Mouse (Mus musculus) ES-CJ7 (cell line): ENCODE measurements around the gene Ntn4.
A peak's percentile ranks its signal among the peaks of the same experiment; 100 is the strongest.
"Not testable (repeated sequence)": the region's sequence is repeated elsewhere in the genome, so short reads cannot be mapped to it uniquely, and the experiment has no call there.

Source experiments
- DNase-seq: peaks from one replicate; pipeline ENCODE4 v3.0.0; 2011; ENCODE audit warnings: low read depth, low spot score

Gene Ntn4

DNA sequence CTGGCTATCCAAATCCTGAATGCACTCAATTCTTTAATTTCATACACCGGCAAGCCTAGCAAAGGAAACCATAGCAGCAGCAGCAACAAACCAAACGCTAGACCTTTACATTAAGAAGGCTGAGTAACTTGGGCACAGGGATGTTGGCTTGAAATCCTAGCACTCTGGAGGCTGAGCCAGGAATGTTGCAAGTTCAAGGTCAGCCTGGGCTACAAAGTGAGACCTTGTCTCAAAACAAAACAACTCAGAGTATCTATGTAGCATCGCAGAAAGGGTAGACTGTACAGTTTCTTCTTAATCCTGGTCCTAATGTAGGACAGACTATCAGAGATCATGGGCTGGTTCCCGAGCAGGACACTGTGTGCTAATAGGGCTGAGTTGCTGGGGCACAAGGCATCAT, 43.4 kb downstream of the Ntn4 start:
- DNase-seq = no peak

DNA sequence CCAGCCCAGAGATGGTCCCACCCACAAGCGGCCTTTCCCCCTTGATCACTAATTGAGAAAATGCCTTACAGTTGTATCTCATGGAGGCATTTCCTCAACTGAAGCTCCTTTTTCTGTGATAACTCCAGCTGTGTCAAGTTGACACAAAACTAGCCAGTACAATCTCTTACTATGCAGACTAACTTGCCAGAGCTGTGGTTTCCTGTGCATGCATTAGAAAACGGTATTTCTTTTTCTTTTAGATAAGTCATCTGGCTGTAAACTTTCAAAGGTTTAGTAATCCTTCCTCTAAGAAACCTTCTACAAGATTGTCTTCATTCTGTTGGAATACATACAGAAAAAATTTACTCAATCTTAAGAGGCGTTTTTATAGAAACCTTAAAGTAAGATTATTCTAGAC, 44.9 kb downstream of the Ntn4 start:
- not testable (repeated sequence) for DNase-seq

DNA sequence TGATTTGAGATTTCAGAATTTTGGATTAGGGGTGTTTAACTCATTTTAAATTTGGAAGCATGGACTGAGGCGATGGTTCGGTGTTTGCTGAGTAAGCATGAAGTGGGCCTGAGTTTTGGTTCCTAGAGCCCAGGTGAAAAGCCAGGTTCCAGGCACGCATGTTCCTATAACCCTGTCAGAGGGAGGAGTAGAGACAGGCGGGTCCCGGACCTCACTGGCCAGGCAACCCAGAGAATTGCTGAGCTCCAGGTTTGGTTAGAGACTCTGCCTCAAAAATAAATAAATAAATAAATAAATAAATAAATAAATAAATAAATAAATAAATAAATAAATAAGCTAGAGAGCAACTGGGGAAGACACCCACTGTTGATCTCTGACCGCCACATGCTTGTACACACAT, 46.1 kb downstream of the Ntn4 start:
- DNase-seq = no peak

DNA sequence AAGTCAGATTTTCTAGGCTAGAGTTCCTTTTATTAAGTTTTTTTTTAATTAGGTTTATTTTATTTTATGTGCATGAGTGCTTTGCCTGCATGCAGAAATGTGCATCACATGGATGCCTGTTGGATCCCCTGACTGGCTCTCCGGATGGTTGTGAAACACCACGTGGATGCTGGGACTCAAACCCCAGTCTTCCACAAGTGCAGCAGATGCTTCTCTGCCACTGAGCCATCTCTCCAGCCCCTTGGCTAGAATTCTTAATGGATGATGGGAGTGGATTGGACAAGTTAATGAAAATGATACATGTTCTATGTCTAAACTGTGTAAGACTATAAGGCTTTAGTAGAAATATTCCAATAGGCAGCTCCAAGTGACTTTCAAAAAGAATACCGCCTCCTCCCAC, 47.3 kb downstream of the Ntn4 start:
- no peak for DNase-seq

DNA sequence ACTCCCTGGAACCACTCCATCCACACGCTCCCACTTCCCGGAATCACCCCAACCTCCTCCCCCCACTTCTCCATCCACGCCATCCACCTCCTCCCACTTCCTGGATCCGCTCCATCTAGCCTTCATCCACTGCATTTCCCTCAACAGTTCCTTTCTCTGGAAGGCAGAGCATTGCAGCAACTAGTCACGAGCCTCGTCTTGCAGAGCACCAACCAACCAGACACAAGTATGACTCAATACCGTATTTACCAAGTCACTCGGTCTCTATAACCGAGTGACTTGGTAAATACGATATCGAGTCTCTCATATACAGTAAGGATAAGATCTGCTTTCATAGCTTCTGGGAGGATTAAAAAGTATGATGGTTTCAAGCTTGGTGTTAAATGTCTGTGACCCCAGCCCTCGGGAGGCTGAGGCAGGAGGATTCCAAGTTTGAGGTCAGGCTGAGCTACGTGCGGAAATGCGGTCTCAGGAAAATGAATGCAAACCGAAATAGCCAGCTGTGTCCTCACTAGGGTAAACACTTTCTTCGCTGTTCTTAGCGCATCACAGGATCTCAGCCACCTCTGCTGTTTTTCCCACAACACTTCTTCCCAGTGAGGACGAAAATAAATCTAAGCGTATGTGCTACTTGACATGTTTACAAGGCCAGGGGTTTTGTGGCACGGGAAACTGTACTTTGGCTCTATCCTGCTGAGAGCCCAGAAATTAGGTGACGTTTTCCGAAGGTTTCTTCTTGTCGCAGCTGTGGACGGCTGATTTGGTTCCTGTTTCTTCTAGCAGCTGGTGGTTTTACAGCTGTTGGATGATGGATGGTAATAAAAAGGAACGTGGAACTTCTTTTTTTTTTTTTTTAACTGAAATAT, 48.1 kb downstream of the Ntn4 start:
- no peak for DNase-seq

DNA sequence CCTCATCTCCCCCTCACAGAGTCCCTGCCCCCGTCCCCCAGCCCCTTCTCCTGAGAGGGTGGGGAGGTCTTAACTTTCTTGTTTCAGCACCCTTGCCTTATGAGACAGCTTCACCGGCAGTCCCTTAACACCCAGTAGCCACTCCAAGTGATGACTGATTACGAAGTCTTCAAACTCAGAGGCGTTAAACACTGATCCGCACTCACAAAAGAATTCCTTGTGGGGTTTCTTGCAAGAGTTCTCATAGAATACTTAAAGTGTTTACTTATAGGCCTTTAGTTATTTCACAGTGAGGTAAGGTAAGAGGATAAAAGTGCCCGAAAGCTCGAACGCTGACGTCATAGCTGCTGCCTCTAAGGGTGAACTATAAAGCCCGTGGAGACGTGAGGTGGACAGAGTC, 50.9 kb downstream of the Ntn4 start:
- DNase-seq = no peak

DNA sequence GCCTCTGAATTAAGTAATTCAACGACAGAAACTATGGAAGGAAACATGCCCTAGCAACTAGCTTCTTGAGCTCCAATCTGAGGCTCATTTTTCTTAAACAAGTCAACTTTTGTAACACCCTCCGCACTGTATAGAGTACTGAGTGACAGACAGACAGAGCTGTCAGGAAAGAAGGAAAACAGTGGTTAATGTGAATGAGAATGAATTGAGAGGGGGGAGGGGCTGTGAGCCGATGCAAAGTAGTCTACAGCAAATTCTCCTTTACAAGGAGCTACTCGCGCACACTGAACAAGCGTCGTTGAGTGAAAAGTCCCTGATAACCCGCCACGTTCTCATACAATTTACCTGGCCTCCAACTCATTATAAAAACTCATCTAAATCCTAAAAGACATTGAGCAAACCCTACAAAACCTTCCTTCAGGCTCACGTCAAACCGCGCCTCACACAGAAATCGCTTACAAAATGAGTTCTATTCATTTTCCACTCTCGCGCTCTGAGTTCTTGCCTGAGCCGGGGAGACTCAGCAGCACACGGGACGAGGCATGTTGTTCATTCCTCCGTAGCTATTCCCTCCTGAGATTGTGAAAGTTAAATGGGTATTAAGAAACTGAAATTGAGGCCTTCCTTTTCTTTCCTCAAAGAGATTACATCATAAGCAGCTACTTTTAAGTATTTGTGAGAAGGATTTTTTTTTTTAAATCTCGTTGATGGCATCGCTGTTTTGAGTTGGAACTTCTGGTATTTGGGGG, 54.7 kb downstream of the Ntn4 start:
- no peak for DNase-seq

DNA sequence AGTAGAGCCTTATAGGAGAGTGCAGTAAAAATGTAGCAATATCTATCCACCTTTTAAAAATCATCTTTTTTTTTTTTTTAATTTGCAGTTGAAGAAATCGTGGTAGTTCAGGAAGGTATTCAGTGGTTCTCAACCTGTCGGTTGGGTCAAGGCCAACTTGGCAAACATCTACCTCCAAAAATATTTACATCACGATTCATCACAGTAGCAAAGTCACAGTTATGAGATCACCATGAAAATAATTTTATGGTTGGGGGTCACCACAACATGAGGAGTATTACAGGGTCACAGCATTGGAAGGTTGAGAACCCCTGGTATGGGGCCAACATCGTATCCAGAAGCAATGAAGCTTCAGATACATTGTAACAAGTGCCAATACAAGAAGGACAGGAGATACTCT, 55.5 kb downstream of the Ntn4 start:
- DNase-seq = no peak

DNA sequence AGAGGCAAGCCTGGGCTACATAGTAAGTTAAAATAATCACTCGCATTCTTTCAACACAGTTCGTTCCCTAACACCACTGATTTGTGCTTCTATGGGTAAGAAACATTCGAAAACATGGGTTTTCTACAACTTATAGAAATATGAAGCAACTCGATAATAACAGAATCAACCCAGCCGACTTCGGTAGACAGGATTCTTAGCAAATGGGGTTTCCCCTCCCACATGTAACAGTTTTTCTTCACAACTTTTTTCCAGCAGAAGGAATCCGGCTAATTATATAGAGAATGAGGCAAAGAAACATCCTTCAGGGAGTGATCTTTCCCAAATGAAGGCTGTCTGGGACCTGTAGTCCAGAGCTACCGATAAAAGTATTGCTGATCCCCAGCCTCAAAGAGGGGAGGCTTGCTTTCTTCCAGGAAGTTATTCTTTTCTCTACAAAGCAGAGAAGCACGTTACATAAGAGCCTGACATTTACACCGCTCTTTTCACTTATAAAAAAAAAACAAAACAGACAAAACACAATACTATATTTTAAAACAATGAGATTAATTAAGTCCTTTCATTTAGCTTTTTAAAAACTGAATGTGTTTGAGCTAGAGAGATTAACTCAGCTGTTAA, 57.5 kb downstream of the Ntn4 start:
- no peak for DNase-seq

DNA sequence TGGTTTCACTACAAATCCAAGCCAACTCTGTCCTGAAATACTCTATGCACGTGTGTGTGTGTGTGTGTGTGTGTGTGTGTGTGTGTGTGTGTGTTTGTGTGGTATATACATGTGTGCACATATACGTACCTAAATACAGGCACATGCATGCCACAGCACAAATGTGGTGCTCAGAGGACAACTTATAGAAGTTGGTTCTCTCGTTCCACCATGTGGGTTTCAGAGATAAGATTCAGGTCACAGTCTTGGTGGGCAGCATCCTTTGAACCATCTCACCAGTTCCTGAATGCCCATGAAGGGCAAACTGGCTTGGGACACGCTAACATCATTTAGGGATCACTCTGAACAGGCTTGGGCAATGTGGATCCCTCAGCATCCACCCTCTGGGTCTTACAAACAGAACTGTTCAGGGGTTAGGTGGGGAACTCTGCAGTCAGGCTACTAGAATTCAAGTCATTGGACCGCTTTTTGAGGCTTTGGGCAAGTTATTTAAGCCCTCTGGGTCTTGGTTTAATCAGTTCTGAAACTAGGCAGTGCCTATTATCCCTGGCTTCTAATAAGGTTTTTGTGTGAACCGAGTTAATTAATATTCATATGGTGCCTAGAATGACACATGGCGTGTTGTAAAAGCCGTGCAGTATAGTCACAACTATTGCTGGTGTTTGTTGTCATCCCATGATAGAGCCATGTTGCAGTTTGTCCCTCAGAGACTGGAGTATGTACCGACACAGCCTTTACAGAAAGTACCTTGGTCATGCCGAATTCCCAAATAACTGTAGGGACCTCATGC, 59.4 kb downstream of the Ntn4 start:
- DNase-seq = no peak

DNA sequence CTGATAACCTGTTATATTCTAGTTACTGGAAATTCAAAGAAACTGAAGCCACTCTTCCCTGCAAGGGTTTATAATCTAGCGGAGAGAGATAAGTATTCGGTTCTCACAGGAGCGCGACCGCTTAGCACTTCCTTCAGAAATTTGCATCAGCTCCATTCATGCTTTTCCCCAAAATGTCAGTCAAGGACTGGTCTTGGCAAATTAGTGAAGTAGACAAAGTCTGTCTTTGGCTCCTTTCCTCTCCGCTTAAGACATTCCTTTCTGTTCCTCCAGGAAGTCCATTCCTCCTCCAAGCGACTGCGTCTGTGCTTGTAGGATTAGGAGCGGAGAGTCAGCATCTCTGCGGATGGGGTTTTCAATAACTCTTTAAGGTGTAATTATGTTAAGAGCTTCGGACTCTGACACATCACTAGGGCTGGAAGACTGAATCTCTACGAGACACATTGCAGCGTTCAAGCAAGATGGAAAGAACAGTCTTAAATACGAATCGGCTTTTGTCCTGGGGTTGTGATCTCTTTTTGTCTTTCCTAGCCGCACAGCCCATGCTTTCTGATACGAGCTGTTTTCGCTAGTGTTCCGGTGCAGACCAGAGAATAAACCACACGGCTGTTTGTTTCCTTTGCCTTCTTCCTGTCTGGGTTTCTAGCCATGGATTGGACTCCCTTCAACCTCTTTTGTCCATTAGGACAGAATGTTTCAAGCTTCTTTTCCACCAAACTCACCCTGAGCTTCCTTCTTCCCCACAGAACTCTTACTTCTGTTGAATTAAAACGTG, 60.3 kb downstream of the Ntn4 start:
- no peak for DNase-seq

DNA sequence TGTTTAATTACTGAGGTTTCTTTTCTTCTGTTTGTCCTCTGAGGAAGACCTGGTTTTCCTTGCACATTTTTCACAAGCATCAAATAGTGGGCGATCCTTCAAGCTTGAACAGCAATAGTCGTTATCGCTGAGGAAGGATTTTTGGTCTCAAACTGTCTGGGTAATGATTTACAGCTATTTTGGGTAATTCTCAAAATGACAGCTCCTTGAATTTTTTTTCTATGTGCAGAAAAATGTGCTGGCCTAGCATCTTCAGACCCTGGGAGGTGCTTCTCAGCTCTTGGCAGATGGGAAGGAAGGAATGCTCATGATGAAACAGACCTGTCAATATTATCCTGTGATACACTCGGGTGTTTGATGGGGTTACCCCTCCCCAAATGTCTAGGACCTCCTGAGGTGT, 63.5 kb downstream of the Ntn4 start:
- DNase-seq = no peak

DNA sequence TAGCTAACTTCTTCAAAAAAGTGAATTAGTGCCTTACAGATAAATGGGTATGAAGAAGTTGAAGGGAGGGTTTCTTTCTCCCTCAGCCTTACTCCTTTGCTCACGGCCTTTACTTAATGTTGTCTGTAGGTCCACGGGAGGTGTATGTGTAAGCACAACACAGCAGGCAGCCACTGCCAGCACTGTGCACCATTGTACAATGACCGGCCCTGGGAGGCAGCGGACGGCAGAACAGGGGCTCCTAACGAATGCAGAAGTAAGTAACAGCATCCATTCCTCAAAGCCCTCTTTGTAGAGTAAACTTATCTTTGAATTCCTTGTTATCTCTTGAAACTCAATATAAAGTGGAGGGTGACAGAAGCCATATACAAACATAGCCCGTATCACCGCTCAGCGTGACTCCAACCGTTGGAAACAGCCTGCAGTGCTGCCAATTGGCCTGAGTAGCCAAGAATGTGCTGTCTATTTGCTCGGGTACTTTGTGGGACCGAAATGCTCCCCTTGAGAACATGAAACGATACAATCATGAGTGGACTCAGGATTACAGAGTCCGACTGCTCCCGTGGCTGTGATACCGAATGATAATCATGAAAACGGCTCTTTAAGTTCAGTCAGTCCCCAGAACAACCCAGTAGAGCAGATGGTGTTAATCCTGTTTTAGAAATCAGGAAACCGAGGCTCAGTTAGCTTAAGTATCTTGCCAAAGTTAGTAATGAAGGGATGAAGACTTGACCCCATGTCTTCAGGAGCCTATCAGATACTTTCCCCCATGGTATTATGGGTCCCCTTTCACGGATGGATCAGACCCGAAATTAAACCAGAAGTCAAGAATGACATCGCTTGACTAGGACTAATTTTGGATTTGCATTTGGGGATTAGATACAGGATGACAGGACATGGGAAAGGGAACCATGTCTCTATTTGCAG, 66.9 kb downstream of the Ntn4 start:
- no peak for DNase-seq

DNA sequence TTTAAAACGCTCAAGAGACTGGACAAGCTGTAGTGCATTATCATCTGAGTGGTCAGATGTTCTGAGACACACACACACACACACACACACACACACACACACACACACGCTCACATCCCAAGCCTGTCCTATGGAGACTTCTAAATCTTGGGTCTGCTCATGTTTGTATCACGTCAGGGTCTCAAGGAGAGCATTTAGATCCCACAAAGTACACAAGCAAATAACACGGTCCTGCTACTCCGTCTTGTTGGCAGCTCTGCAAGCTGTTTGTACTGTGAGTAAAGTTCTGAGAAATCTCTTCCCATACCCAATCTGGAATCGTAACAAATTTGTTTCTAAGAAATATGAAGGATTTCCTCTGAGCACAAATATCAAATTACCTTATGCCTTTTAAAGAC, 67.6 kb downstream of the Ntn4 start:
- DNase-seq = no peak

DNA sequence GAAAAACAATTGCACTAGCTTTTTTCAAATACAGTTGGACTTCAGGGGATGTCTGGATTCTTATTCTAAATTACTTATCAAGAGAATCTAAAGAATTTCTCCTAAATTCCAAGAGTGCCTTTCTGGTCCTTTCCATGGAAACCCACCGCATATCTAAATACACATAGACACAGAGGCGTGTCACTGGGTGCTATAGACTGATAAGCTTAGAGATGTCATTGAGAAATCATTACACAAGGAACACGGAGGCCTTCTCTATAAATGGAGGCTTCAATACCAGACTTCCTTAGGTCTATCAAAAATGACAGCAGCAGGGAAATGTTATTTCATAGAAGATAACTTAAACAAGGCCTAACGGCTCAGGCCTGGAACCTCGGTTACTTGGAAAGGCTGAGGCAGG, 68.0 kb downstream of the Ntn4 start:
- no peak for DNase-seq

DNA sequence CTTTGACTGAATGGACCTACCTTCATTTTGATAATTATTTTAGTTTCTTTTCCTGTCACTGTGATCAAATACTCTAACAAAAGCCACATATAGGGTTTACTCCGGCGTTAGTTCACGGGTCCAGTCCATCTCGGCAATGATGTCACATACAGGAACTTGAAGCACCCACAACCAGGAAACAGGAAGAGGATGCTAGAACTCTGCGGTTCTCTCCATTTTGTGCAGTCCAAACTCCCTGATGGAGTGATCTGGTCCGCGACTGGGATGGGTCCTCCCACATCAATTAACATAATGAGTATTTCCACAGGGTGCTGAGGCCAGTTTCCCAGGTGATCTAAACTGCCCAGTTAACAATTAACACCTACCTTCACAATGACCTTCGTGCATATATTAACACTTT, 69.1 kb downstream of the Ntn4 start:
- DNase-seq = no peak

DNA sequence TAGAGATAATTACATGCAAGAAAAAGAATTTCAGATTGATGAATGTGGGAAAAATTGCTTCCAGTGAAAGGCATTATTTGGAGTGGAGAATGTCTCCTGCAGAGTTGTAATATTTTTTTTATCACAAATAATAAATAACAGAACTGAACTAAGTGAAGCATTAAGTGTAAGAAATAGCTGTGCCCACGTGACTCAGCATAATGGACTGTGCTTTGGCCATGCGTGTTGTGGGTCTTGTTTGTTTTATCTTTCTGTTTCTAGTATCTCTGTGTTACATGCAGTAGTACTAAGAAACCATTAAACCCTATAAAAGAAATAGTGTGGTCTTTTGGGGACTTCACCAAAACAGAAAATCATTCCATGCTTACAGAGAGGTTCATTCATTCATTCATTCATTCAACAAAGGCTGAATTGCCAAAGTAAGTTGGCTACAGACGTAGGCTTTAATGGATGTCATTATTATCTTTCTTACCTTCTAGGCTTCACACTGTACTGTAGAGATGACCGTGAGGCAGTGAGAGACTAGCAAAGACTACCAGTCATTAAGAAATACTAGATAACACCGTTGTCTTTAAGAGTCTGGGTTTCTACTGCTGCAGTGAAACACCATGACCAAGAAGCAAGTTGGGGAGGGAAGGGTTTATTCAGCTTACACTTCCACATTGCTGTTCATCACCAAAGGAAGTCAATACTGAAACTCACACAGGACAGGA, 81.3 kb downstream of the Ntn4 start:
- DNase-seq = no peak

DNA sequence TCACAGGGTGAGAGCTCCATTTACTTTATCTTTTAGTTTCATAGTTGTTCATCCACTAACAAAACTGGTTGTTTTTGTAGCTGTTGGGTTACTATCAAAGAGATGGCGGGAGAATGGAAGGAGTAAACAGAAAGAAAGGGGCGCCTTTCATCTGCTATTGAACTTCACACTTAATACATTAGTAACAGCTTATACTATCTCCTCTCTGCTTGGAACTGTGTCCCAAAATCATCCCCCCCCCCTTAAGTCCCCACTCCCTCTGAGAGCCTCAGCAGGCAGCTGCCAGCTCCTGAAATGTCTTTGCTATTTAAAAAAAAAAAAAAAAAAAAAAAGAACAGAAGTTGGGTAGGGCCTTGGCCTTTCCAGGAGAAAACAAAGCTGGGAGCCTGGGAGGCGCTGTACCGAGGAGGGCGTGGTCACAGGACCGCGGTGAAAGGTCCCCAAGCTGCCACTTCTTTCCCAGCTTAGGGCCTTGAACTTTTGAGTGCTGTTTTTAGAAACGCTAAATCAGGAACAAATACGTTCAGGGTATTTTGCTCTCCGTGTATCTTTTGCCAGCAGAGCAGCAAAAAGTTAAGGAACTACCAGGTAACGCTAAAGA, 83.6 kb downstream of the Ntn4 start:
- peak; percentile 69 for DNase-seq

DNA sequence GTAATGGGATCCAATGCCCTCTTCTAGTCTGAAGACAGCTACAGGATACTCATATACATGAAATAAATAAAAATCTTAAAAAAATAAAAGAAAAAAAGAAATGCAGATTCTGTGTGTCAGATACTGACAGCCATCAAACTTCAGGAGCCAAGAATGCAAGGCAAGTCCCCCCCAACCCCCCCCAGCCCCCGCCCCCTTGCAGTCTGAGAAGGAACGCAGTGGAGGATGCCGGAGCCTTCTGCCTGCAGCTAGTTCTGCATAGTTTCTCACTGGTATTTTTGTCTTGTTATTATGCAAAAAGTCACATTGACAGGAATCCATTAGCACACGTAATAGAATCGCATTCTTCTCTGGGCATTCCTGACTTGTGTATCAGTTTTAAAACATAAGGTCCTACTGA, 87.7 kb downstream of the Ntn4 start:
- no peak for DNase-seq
